Mouse (Mus musculus) kidney, adult 2 months (tissue): Measurements from ENCODE around the gene Scd2.

Experiments
- CTCF ChIP-seq: fragments of 200-500 bp; conservative IDR thresholded peaks from 2 replicates; pipeline ENCODE4 v1.5.1; 2011; ENCODE audit warnings: low read depth, mild to moderate bottlenecking, control low read depth, low read length, moderate library complexity, mixed read lengths; ENCODE audit not compliant: insufficient read depth, insufficient read length
- POLR2A ChIP-seq: fragments of 200-500 bp; IDR thresholded peaks from one replicate; pipeline ENCODE4 v1.6.1; 2011; ENCODE audit warnings: low read depth, low read length, control low read depth

- no peak for TF ChIP-seq POLR2A
- TF ChIP-seq CTCF = no peak
These were observed 16.6 kb upstream of the Scd2 start for GRCm38 (mm10) chr19:44276861-44277260.
